Mouse (Mus musculus) right cerebral cortex, adult 2 months (tissue): ENCODE results near the gene Kcna7.

Experiments used
- DNase-seq, 2 experiments: peaks; one replicate each; pipeline ENCODE4 v3.0.0; 2021 to 2022; ENCODE audit warnings: low spot score in 2 of 2

Kcna7 gene

DNA sequence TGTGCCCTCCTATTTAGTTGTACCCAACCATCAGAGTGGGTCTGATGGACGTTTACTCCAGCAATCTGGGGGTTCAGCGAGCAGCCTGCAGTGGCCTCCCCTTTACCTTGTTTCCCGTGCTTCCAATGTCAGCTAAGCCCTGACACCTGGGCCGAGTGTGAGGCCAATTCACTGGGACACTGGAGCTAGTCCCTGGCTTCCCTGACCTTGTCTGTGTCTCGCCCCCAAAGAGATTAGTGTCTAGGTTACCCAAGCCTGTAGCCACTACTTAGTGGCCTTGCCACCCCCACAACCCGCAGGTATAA is 15.1 kb downstream of the Kcna7 start, which contains the start of gene Lhb:
Gene Lhb, plus strand, starts transcription at position 206 of the 305 bp plus-strand sequence.
- no peak for DNase-seq

DNA sequence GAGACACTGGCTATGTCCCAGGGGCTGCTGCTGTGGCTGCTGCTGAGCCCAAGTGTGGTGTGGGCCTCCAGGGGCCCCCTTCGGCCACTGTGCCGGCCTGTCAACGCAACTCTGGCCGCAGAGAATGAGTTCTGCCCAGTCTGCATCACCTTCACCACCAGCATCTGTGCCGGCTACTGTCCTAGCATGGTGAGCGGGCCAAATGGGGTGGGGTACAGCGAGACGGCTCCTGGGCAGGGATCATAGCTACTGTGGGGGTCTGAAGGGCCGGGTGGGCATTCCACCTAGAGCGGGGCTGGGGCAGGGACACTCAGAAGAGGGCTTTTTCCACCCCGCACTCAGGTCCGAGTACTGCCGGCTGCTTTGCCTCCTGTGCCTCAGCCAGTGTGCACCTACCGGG is 15.7 kb downstream of the Kcna7 start:
- DNase-seq: no peak

DNA sequence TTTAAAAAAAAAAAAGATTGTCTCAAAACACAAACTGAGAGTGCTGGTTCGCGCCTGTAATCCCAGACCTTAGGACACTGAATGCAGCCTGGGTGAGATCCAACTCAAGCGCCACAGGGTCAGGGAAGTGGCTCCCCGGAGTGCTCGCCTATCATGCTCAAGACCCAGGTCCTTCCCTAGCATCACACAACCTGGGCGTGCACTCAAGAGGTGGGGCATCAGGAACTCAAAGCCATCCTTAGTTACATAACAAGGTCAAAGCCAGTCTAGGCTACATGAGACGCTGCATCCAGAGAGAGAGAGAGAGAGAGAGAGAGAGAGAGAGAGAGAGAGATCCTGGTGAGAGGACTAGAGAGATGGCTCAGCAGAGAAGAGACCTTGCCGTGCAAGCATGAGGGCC is 21.1 kb downstream of the Kcna7 start:
- no peak for DNase-seq

DNA sequence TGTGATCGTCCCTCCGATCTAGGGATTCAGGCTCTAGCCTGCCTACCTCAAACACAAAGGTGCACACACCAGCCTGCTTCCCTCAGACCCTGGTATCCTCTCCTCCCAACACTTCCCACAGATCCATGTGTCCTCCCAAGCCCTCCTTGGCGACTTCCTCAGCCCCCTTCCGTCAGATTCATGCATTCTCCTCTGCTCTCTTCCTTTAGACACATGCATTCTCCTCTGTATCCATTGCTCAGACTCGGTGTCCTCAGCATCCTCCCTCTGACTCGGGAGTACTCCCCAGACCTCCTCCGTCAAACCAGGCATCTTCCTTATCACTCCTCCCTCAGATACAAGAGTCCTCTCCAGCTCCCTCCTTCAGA is 28.4 kb downstream of the Kcna7 start:
- no peak for DNase-seq

DNA sequence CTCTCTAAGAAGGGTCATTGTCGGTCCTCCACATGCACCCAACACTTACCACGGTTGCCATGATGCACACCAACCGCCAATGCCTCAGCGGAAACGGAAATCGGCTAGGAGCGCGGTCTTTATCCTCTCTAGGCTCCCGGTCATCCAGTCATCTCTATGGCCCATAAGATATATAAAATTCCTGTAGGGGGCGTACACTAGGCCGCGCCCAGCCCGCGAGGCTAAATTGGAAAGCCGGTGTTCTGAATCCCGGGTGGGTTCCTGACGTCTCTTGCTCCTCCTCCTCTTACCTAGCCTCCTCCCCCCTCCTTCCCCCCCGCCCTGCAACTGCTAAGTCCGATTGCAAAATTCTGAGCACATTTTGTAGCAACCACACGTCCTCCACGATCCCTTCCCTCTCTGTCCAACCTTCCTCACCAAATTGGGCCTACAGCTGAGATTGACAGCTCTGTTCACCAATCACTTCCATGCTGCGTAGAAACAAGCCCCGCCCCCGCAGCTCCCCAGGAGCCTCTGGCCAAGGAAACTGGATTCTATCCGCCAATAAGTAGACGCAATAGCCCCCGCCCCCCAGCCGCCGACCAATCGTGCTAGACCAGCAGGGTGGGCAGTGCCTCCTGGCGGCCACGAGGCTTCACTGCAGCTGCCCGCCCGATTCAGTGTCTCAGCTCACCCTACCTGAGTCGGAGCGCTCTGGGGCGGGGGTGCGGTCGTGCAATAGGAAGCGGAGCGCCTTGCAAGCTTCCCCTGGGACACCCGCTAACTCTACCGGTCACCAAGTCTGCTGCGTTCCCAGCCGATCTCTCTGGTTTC is 29.0 kb downstream of the Kcna7 start, which contains the start of gene Gys1:
Gene Gys1, plus strand, starts transcription at position 642 of the 813 bp plus-strand sequence.
- DNase-seq: peak; percentile 100

DNA sequence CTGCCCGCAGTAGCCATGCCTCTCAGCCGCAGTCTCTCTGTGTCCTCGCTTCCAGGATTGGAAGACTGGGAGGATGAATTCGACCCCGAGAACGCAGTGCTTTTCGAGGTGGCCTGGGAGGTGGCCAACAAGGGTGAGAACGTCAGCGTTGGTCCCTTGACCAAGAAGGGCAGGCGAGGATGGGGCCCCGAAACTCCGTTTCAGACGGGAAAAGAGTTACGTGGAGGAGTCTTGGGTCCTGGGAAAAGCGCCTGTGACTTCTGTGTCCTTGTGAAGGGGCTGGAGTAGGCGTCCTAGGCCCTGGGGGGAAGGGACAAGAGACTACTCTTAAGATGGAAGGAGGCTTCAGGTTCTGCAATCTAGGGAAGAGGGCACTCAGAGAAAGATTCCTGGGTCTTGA is 29.6 kb downstream of the Kcna7 start:
- peak in 1 of 2 experiments; percentile 16 for DNase-seq

DNA sequence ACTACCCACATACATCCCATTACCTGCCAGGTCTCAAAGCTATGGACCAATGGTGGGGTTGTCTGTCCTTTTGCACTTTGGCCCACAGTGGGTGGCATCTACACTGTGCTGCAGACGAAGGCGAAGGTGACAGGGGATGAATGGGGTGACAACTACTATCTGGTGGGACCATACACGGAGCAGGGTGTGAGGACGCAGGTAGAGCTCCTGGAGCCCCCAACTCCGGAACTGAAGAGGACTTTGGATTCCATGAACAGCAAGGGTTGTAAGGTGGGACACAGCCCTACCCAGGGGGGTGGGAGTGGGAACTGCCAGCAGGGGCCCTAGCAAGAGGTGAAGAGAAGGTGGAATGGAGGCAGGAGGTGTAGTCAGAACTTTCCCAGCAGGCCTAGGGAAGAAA is 31.0 kb downstream of the Kcna7 start:
- no peak for DNase-seq

DNA sequence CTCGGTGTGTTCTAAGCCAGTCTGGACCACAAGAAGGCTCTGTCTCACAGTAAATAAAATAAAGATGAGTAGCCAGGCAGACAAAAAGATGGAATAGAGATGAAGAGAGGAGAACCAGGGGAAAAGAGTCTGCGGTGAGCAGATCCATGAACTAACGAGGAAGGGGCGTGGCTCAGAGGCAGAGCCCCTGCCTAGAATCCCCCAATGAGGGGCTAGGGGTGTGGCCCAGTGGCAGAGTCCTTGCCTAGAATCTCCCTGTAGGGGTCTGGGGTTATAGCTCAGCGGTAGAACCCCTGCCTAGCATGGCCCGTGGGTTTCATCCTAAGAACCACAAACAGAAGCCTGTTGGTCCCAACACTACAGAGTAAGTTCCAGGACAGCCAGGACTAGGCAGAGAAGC is 31.6 kb downstream of the Kcna7 start:
- no peak for DNase-seq

DNA sequence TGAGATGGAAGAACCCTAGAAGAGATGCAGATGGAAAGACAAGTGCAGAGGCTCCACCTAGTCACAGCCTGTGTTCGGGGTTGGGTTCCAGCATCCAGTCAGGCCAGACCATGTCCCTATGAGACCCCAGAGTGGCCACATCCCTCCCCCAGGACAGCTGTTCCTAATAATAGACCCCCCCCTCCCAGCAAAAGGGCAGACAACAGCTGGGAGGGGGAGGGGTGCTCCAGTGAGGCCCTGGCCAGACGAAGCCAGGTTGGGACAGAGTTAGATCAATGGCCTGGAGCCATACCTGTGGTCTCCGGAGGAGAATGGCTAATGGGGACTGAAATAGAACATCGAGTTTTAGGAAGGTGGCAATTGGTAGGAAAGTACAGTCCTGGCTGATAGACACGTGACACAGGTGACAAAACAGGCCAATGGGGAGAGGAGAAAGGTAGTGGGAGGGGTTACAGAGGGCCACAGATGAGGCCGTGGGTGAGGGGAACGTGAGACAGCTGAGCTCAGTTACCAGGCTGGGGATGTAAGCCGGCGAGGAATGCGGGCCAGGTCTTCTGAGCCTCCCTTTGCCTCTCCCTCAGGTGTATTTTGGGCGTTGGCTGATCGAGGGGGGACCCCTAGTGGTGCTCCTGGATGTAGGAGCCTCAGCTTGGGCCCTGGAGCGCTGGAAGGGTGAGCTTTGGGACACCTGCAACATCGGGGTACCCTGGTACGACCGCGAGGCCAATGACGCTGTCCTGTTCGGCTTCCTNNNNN is 32.2 kb downstream of the Kcna7 start, which contains the start of gene Ruvbl2:
Gene Ruvbl2, minus strand, starts transcription at position 576 of the 756 bp plus-strand sequence.
- no peak for DNase-seq

DNA sequence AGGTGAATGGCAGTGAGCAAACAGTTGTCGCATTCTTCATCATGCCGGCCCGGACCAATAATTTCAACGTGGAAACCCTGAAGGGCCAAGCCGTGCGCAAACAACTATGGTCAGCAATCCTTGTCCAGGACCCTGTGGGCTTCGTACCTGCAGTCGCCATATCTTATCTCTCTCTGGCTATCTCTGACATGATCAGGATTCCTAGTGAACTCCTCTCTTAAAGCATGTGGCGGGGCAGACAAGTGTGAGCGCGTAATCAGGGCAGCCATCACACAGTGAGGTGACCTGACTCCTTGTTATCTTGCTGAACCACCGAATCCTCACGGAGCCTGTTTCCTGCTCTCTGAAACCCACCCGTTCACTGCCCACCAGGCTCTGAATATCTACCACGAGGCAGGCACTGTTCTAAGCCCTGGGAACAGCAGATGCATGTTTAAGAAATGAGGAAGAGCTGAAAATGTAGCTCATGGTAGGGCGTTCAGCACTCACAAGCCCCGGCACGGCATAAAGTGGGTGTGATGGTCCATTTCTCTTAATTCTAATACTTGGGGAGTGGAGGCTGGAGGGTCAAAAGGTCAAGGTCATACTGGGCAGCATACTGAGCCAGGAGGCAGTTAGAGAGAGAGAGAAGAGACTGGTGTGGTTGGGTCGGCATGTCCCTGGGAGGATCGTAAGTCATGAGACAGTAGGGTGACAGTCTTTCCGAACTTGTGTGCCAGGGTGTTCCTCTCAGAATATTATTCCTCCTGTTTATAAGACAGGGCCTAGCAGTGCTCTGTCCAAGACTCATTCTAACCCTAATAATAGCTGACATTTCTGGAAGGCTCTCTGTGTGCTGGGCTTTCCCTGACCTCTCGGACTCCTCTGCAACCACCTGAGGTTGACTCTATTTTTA is 38.3 kb downstream of the Kcna7 start:
- DNase-seq: no peak

DNA sequence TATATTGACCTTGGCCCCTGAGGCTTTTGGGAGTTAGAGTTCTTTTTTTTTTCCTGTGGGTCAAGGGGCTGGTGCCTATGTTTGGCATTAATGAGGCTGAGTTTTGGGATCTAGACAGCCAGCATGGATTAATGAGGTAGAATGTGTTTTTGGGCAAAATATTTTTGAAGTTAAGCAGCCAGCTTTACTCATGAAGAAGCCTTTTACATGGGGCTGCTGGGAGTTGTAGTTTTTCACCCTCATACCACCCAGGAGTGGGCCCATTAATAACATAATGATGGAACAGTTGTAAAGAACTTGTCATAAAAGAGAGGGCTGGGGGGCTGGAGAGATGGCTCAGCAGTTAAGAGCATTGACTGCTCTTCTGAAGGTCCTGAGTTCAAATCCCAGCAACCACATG is 41.1 kb downstream of the Kcna7 start:
- DNase-seq: no peak

DNA sequence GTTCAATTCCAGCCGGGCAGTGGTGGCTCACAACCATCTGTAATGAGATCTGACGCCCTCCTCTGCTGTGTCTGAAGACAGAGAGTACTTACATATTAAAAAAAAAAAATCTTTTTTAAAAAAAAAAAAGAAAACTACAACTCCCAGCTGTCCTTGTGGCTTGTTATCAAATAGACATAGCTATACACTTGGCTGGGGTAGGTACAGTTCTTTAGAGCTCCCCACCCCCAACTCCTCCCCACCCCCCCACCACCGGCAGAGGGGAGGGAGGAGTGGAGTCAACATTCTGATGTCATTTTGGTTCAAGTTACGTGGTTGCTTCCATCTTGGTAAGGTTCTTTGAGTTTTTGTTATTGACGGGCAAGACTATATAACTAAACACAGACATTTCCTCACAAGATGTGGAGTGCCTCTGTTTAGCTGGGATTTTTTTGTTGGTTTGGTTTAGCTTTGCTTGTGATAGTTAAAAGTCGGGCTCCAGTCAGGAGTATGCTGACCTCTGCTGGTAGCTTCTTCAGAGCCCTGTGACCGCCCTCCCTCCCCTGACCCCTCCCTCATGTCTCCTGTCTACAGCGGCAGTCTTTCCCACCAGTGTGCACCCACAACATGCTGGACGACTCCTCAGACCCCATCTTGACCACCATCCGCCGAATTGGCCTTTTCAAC is 42.0 kb downstream of the Kcna7 start:
- no peak for DNase-seq

DNA sequence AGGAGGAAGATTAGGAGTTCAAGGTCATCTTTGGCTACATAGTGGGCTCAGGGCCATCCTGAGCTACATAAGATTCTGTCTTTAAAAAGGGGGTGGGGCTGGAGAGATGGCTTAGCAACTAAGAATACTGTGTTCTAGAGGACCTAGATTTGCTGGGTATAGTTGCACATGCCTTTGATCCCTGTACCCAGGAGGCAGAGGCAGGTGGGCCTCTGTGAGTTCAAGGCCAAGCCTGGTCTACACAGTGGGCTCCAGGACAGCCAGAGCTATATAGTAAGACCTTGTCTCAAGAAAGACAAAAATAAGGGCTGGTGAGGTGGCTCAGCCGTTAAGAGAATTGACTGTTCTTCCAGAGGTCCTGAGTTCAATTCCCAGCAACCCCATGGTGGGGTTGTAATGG is 44.5 kb downstream of the Kcna7 start:
- DNase-seq: no peak

DNA sequence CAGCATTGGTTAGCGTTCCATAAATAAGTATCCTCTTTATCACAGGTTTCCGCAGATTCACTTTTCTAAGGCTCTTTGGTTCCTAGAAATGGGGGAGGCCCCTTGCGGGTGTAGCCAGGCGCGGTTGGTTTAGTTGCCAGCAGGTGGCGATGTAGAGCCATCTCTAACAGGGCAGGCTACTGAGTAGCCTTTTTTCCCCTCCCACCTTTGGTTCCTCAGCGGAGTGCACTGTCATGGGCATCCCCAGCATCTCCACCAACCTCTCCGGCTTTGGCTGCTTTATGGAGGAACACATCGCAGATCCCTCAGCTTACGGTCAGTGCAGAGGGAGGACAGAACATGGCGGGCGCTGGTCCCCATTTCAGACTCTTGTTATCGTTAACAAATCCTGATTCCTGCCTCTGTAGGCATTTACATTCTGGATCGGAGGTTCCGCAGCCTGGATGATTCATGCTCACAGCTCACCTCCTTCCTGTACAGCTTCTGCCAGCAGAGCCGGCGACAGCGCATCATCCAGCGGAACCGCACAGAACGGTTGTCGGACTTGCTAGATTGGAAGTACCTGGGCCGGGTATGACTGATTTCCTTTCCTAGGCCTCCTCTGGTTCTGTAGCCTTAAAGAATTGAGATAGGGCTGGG is 46.0 kb downstream of the Kcna7 start:
- DNase-seq: peak; percentile 92 to 93

DNA sequence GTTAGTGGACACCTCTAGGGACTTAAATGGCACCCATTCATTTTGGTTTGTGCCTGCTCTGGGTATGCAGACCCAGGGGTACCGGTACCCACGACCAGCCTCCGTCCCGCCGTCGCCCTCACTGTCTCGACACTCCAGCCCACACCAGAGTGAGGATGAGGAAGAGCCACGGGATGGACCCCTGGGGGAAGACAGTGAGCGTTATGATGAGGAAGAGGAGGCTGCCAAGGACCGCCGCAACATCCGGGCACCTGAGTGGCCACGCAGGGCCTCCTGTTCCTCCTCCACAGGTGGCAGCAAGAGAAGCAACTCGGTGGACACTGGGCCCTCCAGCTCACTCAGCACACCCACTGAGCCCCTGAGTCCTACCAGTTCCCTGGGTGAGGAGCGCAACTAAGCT is 49.5 kb downstream of the Kcna7 start:
- no peak for DNase-seq

DNA sequence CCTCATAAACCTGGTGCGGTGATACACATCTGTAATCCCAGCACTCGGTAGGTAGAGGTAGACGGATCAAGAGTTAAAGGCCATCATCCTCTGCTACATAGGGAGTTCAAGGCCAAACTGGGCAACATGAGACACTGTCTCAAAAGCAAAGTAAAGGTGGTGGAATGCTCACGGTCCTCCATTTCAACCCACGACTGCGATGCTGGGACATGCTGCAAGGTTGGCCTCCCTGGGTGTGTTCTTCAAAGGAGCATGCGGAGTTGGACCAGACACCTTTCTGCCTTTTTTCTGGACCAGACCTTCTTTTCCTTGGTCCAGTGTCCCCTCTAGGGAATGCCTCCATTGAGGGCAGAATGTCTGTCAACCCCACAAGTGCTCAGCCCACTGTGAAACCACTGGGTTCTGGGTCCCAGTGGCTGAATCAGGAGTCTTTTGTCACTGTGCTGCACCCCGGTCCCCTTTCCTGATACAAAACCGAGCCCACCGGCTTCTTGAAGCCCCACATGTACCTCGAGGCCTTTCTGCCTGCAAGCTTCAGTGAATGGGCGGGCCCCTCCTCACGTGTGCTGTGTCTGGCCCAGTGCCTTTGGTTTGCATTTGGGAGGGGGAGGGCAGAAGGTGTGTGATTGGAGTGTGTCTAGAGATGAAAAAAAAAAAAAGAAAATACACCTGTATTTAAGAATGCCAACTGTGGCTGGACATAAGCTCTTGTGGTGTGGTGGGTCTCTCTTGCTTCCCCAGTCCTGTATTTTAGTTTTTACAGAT is 50.7 kb downstream of the Kcna7 start:
- no peak for DNase-seq

DNA sequence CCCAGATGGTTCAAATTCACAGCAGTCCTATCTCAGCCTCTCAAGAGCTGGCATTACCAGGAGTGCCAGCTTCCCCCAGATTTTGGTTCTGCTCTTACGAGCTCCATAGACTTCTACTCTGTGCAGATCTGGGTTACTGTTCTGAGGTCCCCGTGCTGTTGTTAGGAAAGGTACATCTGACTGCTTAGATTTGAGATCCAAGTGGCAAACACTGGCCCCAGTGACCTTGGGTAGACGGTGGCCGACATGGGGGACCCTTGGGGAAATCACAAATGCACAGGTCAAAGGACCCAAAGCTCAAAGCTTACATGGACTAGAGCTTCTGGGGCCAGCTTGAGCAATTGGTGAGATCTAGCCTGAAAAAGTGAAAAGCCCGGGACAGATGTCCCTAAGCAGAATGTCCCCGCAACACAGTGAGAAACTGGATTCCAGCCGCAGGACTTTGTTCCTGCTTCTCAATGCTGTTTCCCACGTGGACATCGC is 51.3 kb downstream of the Kcna7 start:
- DNase-seq: no peak

DNA sequence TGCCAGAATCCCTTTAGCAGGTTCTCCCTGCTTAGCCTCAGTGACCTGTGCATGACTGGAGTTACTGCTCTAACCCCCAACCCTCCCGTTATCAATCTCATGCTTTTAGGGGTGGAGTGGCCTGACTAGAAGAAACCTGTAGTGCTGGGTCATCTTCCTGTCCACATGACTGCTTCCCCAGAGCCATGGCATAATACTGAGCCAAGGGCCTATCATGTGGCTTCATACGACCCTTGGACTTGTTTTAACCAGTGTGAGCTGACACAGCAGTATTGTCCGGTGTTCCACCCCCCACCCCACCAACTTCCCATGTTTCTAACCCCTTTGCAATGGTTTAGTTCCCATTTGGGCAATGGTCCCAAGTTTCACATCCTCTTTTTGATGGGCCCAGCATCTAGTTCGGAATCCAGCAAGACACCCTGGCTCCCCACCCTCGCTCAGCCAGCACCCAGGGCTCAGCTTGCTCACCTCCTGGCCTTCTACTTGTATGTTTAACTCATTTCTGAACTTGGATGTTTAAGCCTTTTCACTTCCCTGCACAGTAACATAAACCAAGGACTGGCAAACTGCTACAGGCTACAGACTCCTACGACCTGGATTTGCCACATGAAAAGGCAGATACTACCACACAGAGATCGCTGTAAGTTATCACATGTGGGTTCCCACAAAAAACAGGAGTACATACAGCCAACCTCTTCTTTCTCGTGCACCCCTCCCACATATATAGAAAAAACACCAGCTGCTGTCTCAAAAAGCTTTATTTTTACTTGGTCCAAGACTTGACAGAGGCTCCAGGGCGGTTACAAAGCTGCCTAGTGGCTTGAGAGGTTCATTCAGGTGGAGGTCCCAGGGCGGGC is 52.0 kb downstream of the Kcna7 start:
- no peak for DNase-seq
